Mouse (Mus musculus): ENCODE data around the gene Etv6.

DNA sequence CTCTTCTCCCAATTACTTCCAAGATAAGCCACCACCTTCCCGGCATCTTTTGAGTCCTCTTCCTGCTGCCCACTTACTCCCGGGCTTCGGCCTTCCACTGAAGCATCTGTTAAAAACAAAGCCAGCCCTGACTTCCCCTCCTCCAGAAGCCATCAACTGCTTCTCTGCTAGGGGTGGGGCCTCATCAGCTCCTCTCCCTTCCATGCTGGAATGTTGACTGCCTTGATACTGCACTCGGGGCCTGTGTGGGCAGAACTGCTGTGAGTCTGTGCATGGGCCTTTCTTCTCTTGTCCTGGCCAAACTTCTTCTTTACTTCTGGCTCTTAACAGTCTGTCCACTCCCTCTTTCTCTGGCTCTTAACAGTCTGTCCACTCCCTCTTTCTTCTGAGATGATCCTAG lies 83.6 kb downstream of the Etv6 start:
- no peak for TF ChIP-seq GATA1 (IDR thresholded peaks at IDR 0.05; ENCODE audit: low read length)
- no peak for TF ChIP-seq TAL1 (IDR thresholded peaks at IDR 0.05; ENCODE audit: low read length)

Data from erythroblast, embryonic 14.5 days (primary cell).